Mouse (Mus musculus) intestine, embryonic 15.5 days (tissue): Measurements from ENCODE around the gene Procr. TPM values are rescaled to one million over a fixed set of nuclear protein-coding genes. Genes with fewer than 3 reads are reported as not detected.
A peak's percentile ranks its signal among the peaks of the same experiment; 100 is the strongest.
"Not testable (repeated sequence)": the region's sequence is repeated elsewhere in the genome, so short reads cannot be mapped to it uniquely, and the experiment has no call there.

Experiments
- ATAC-seq: fragments of 200-750 bp; cut with Nextera tagmentation; 2 replicates; pipeline ENCODE4 v1.8.0; 2017; ENCODE audit warnings: moderate TSS enrichment, moderate library complexity
- H3K27ac ChIP-seq: fragments of 300-500 bp; sonication (generic); 2 replicates; pipeline ENCODE4 v1.5.1; 2015; ENCODE audit warnings: mild to moderate bottlenecking, inconsistent platforms
- H3K27me3 ChIP-seq: fragments of 300-500 bp; sonication (generic); replicated peaks from 2 replicates; pipeline ENCODE4 v1.6.1; 2015; ENCODE audit warnings: inconsistent platforms
- H3K36me3 ChIP-seq: fragments of 300-500 bp; sonication (generic); 2 replicates; pipeline ENCODE4 v1.6.1; 2015; ENCODE audit warnings: inconsistent platforms
- H3K4me1 ChIP-seq: fragments of 300-500 bp; sonication (generic); replicated peaks from 2 replicates; pipeline ENCODE4 v1.6.1; 2015; ENCODE audit warnings: inconsistent platforms
- H3K4me2 ChIP-seq: fragments of 300-500 bp; sonication (generic); replicated peaks from 2 replicates; pipeline ENCODE4 v1.6.1; 2015; ENCODE audit warnings: mild to moderate bottlenecking, inconsistent platforms
- H3K4me3 ChIP-seq: fragments of 300-500 bp; sonication (generic); replicated peaks from 2 replicates; pipeline ENCODE4 v1.5.1; 2015; ENCODE audit warnings: inconsistent platforms
- H3K9ac ChIP-seq: fragments of 300-500 bp; sonication (generic); 2 replicates; pipeline ENCODE4 v1.6.1; 2015; ENCODE audit warnings: inconsistent platforms
- H3K9me3 ChIP-seq: fragments of 300-500 bp; sonication (generic); 2 replicates; pipeline ENCODE4 v1.6.1; 2016; ENCODE audit warnings: inconsistent platforms
- WGBS: fragments of 180-500 bp; shearing (Covaris S2); methylation state at CpG from one replicate; pipeline ENCODE4 v1.1.7; 2015; 5-methylcytosine and 5-hydroxymethylcytosine counted together
- polyA plus RNA-seq: library from polyadenylated mRNA; unstranded; fragments of >200 nt; fragmentation: Nextera tagmentation; extraction: Ambion mirVana; gene quantifications from 2 replicates; pipeline ENCODE4 v1.2.1, GENCODE M21; 2015

Gene Procr
- polyA plus RNA-seq, 1 experiment from 2014 or later: 20.2 TPM

DNA sequence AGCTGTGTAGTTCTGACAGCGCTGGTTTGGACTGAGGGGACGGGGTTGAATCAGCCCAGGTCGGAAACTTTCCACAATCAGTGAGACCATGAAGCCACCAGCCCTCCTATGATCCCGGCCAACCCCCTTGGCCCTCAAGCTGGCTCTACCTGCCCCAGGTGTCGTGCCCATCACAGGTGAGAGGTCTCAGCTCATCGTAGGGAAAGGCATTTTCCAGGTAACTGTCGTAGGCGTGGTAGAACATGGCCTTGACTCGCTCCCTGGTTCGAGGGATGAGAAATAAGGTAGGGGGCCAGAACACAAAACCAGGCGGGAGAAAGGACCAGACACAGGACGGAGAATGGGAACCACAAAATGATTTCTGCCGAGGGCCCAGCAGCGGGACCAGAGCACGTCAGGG is 22.2 kb upstream of the Procr start:
- peak overlapping the region; percentile 94 for H3K4me3 ChIP-seq
- H3K27me3 ChIP-seq: no peaks in the 10 kb centered on the region
- peak overlapping the region; percentile 83 for H3K4me2 ChIP-seq
- WGBS: 2% methylated on average over 15 of the region's 15 CpGs
- H3K9me3 ChIP-seq: no peaks in the 10 kb centered on the region
- no peak overlapping the region for H3K27ac ChIP-seq
- H3K9ac ChIP-seq: peak overlapping the region; percentile 78
- ATAC-seq: peak; percentile 18
- no peaks in the 10 kb centered on the region for H3K36me3 ChIP-seq
- H3K4me1 ChIP-seq: peaks cover 11% of the 10 kb centered on the region; the same call in 1 of the 2 replicates

DNA sequence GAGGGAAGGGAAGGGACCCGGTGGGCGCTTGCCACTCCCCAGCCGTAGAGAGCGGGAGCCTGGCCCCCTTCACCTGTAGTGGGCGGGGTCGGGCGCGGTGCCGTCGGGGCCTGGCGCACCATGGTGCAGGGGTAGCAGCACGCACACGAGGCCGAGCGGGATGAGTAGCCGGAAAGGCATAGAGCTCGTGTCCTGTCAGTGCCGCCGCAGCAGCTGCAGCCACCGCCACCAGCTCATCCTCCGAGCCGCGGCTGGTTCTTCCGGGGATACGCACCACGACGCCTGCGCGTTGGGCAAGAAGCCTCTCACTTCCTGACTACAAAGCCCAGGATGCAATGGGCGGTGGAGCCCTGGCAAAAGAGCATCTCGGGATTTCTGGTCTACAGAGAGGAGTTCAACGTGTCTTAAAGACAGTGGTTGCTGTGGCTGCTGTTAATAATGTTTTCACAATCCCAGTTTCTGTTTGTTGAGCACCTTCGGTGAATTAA is 21.7 kb upstream of the Procr start, which contains the start of gene Edem2:
Edem2 (minus strand) TSS at position 318 of the 488 bp plus-strand sequence.
- Histone ChIP-seq H3K36me3 (no peaks in the 10 kb centered on the region), H3K27me3 (no peaks in the 10 kb centered on the region), H3K4me3 (peak within 1 kb of the TSS; percentile 94), H3K9me3 (no peaks in the 10 kb centered on the region), H3K4me2 (peak within 1 kb of the TSS; percentile 83), H3K4me1 (peaks cover 11% of the 10 kb centered on the region; the same call in 1 of the 2 replicates), H3K9ac (peak within 1 kb of the TSS; percentile 78), H3K27ac (no peak within 1 kb of the TSS)
- peak; percentile 95 for ATAC-seq
- under 1% methylated on average over 33 of the region's 33 CpGs for WGBS

GRCm38 (mm10) chr2:155735080-155735479 is 15.8 kb upstream of the Procr start:
- Histone ChIP-seq H3K9me3 (no peaks in the 10 kb centered on the region), H3K4me1 (no peaks in the 10 kb centered on the region), H3K4me3 (no peak overlapping the region), H3K27me3 (no peaks in the 10 kb centered on the region), H3K27ac (no peak overlapping the region), H3K9ac (no peak overlapping the region), H3K36me3 (no peaks in the 10 kb centered on the region), H3K4me2 (no peak overlapping the region)
- 63% methylated on average over 5 of the region's 5 CpGs for whole genome bisulfite sequencing
- no peak; the same call in 1 of the 2 replicates for ATAC-seq

GRCm38 (mm10) chr2:155735766-155736165 is 15.2 kb upstream of the Procr start, which contains the start of gene Gm17581:
Gene Gm17581, minus strand, starts transcription at chr2:155735866.
- 86% methylated on average over 5 of the region's 5 CpGs for WGBS
- not testable (repeated sequence) for H3K4me3 ChIP-seq, H3K27ac ChIP-seq

DNA sequence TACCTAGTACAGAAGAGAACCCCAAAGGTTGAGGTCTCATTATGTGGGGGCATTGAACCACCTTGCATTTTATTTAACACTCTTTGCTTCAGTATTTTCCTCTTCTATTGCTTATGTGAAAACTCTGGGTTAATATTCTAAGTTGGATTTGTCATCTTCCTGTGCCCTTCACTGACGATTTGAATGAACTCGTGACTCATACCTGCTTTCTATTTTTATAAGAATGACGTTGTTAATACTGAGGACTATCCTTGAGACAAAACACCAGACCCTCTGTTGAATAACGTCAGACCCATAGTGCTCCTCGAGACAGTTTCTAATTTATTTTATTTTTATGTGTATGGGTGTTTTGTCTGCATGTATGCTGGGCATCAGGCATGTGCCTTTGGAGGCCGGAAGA is 14.0 kb upstream of the Procr start:
- H3K27ac ChIP-seq: no peak overlapping the region
- H3K4me3 ChIP-seq: no peak overlapping the region
- WGBS: 68% methylated on average over 6 of the region's 6 CpGs
- no peaks in the 10 kb centered on the region for H3K4me1 ChIP-seq
- no peak overlapping the region for H3K9ac ChIP-seq
- no peak for ATAC-seq
- no peaks in the 10 kb centered on the region for H3K9me3 ChIP-seq
- H3K4me2 ChIP-seq: no peak overlapping the region
- H3K36me3 ChIP-seq: no peaks in the 10 kb centered on the region
- no peaks in the 10 kb centered on the region for H3K27me3 ChIP-seq

More at GRCm38 (mm10) chr2:155735766-155736165, 15.2 kb upstream of the Procr start, which contains the start of gene Gm17581:
- H3K4me2 ChIP-seq, H3K9ac ChIP-seq, H3K4me1 ChIP-seq, H3K36me3 ChIP-seq, H3K27me3 ChIP-seq, H3K9me3 ChIP-seq, ATAC-seq: not testable (repeated sequence)

DNA sequence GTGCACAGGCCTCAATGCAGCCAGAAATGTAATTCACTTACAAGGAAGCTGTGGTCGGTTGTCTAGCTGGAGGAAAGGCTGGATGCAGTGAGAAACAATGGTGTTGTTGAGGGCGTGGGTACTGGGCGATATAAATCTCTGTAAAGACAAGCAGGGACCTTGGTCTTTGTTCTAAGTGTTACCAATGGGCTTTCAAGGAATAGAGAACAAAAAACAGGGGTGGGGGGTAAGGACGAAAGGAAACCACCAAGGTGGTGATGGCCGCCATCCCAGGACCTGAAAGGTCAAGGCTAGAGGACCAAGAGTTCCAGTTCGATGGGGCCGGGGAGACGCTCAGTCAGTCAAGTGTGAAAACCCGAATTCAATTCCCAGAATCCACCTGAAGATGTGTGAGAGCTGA is 13.1 kb upstream of the Procr start:
- H3K36me3 ChIP-seq: no peaks in the 10 kb centered on the region
- H3K4me2 ChIP-seq: no peak overlapping the region
- no peaks in the 10 kb centered on the region for H3K27me3 ChIP-seq
- H3K9me3 ChIP-seq: no peaks in the 10 kb centered on the region
- WGBS: 66% methylated on average over 9 of the region's 9 CpGs
- H3K9ac ChIP-seq: no peak overlapping the region
- no peak overlapping the region for H3K4me3 ChIP-seq
- no peak for ATAC-seq
- H3K4me1 ChIP-seq: peaks cover under 1% of the 10 kb centered on the region; the same call in 1 of the 2 replicates
- H3K27ac ChIP-seq: no peak overlapping the region

GRCm38 (mm10) chr2:155742211-155742610 is 8.7 kb upstream of the Procr start:
- no peaks in the 10 kb centered on the region for H3K9me3 ChIP-seq
- H3K27ac ChIP-seq: no peak overlapping the region
- ATAC-seq: no peak
- H3K4me3 ChIP-seq: no peak overlapping the region
- no peak overlapping the region for H3K9ac ChIP-seq
- H3K36me3 ChIP-seq: no peaks in the 10 kb centered on the region
- H3K4me2 ChIP-seq: no peak overlapping the region
- peaks cover 5% of the 10 kb centered on the region; the same call in 1 of the 2 replicates for H3K4me1 ChIP-seq
- 68% methylated on average over 11 of the region's 11 CpGs for WGBS
- H3K27me3 ChIP-seq: no peaks in the 10 kb centered on the region

DNA sequence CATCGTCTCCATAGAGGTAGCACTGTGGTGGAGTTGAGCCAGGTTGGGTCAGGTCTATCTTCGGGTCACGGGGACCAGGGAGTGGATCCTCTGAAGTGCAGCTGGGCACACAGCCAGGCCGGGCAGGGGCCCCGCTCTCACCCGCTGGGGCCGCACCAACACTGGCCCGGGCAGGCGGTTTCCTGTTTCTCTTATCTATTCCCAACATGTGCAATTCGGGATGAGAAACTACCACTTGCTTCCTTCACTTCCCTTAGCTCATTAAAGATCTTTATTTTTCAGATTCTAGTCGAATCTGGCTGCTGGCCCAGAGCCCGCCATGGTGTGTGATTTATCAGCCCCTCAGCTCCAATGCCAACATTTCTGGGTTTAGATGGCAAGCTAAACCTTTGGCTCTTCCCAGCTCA is 8.0 kb upstream of the Procr start:
- WGBS: 63% methylated on average over 12 of the region's 12 CpGs
- peaks cover 5% of the 10 kb centered on the region; the same call in 1 of the 2 replicates for H3K4me1 ChIP-seq

GRCm38 (mm10) chr2:155743351-155743750 is 7.6 kb upstream of the Procr start:
- 0 out of 2 replicates have a peak overlapping the region, but pooled peaks have one; percentile 13 for H3K27ac ChIP-seq
- H3K9me3 ChIP-seq: no peaks in the 10 kb centered on the region
- H3K36me3 ChIP-seq: no peaks in the 10 kb centered on the region
- peaks cover 5% of the 10 kb centered on the region; the same call in 1 of the 2 replicates for H3K4me1 ChIP-seq
- no peaks in the 10 kb centered on the region for H3K27me3 ChIP-seq
- ATAC-seq: no peak
- WGBS: 83% methylated on average over 9 of the region's 9 CpGs
- no peak overlapping the region for H3K4me2 ChIP-seq
- no peak overlapping the region for H3K4me3 ChIP-seq
- H3K9ac ChIP-seq: no peak overlapping the region

More for the DNA sequence above, 8.0 kb upstream of the Procr start:
- peak; percentile 63 for ATAC-seq
- Histone ChIP-seq H3K9me3 (no peaks in the 10 kb centered on the region), H3K36me3 (no peaks in the 10 kb centered on the region), H3K27ac (0 out of 2 replicates have a peak overlapping the region, but pooled peaks have one; percentile 13), H3K4me2 (no peak overlapping the region), H3K4me3 (no peak overlapping the region), H3K27me3 (no peaks in the 10 kb centered on the region), H3K9ac (no peak overlapping the region)

DNA sequence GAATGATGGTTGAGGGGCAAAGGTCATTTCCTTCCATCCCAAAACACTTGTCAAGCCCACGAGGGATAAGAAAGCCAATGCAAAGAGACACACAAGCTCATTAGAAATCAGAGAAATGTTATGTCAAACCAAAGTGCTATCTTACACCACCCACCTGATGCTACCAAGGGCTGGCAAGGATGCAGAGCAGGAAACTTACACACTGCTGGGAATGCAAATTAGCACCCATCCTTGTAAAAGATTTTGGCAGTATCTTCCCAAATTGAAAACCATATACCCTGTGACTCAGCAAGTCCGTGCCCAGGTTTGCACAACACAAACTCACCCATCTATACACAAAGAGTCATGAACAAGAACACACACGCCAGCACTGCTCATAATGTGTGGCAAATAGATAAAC is 5.4 kb upstream of the Procr start:
- Histone ChIP-seq H3K27ac (no peak overlapping the region), H3K27me3 (no peaks in the 10 kb centered on the region), H3K9ac (no peak overlapping the region), H3K4me1 (peaks cover 5% of the 10 kb centered on the region; the same call in 1 of the 2 replicates), H3K9me3 (no peaks in the 10 kb centered on the region), H3K4me2 (no peak overlapping the region), H3K4me3 (no peak overlapping the region), H3K36me3 (no peaks in the 10 kb centered on the region)
- ATAC-seq: no peak
- 55% methylated on average over 3 of the region's 3 CpGs for WGBS

- Histone ChIP-seq H3K9me3 (no peaks in the 10 kb centered on the region), H3K4me3 (no peak overlapping the region), H3K27me3 (no peaks in the 10 kb centered on the region), H3K27ac (no peak overlapping the region), H3K36me3 (no peaks in the 10 kb centered on the region), H3K9ac (no peak overlapping the region), H3K4me1 (0 out of 2 replicates have a peak, but pooled peaks cover 3% of the 10 kb centered on the region), H3K4me2 (no peak overlapping the region)
- 92% methylated on average over 4 of the region's 4 CpGs for WGBS
- ATAC-seq: no peak
These were observed 1.5 kb upstream of the Procr start for GRCm38 (mm10) chr2:155749394-155749793.

GRCm38 (mm10) chr2:155755746-155756145 is 4.8 kb downstream of the Procr start:
- Histone ChIP-seq H3K36me3 (no peaks in the 10 kb centered on the region), H3K27me3 (no peaks in the 10 kb centered on the region), H3K4me2 (no peak overlapping the region), H3K9ac (no peak overlapping the region), H3K4me1 (0 out of 2 replicates have a peak, but pooled peaks cover 3% of the 10 kb centered on the region), H3K27ac (no peak overlapping the region), H3K4me3 (no peak overlapping the region), H3K9me3 (no peaks in the 10 kb centered on the region)
- ATAC-seq: no peak
- 9% methylated on average over 1 of the region's 1 CpGs for WGBS
